Mouse (Mus musculus) neural tube, embryonic 13.5 days (tissue): ENCODE measurements around the gene Plekhg2. TPM values are rescaled to one million over a fixed set of nuclear protein-coding genes. Genes with fewer than 3 reads are reported as not detected.

ENCODE experiments used
- ATAC-seq: fragments of 200-750 bp; cut with Nextera tagmentation; 2 replicates; pipeline ENCODE4 v1.8.0; 2017; ENCODE audit warnings: low read depth, mild to moderate bottlenecking, moderate TSS enrichment, moderate library complexity
- H3K27ac ChIP-seq: fragments of 300-500 bp; sonication (generic); replicated peaks from 2 replicates; pipeline ENCODE4 v1.5.1; 2015; ENCODE audit warnings: moderate library complexity, mild to moderate bottlenecking, inconsistent platforms
- H3K27me3 ChIP-seq: fragments of 300-500 bp; sonication (generic); 2 replicates; pipeline ENCODE4 v1.6.1; 2015; ENCODE audit warnings: mild to moderate bottlenecking, inconsistent platforms
- H3K36me3 ChIP-seq: fragments of 300-500 bp; sonication (generic); 2 replicates; pipeline ENCODE4 v1.6.1; 2015; ENCODE audit warnings: mild to moderate bottlenecking, inconsistent platforms
- H3K4me1 ChIP-seq: fragments of 300-500 bp; sonication (generic); replicated peaks from 2 replicates; pipeline ENCODE4 v1.6.1; 2015; ENCODE audit warnings: inconsistent platforms
- H3K4me2 ChIP-seq: fragments of 300-500 bp; sonication (generic); 2 replicates; pipeline ENCODE4 v1.6.1; 2015; ENCODE audit warnings: inconsistent platforms, mild to moderate bottlenecking, moderate library complexity
- H3K4me3 ChIP-seq: fragments of 300-500 bp; sonication (generic); 2 replicates; pipeline ENCODE4 v1.5.1; 2015; ENCODE audit warnings: mild to moderate bottlenecking, inconsistent platforms
- H3K9ac ChIP-seq: fragments of 300-500 bp; sonication (generic); 2 replicates; pipeline ENCODE4 v1.6.1; 2015; ENCODE audit warnings: moderate library complexity, mild to moderate bottlenecking, inconsistent platforms
- H3K9me3 ChIP-seq: fragments of 300-500 bp; sonication (generic); 2 replicates; pipeline ENCODE4 v1.6.1; 2016; ENCODE audit warnings: inconsistent platforms
- WGBS: fragments of 180-500 bp; shearing (Covaris S2); methylation state at CpG from one replicate; pipeline ENCODE4 v1.1.7; 2015; 5-methylcytosine and 5-hydroxymethylcytosine counted together
- polyA plus RNA-seq: library from polyadenylated mRNA; unstranded; fragments of >200 nt; fragmentation: Nextera tagmentation; extraction: Ambion mirVana; gene quantifications from 2 replicates; pipeline ENCODE4 v1.2.1, GENCODE M21; 2015

The Plekhg2 gene
- polyA plus RNA-seq, 1 experiment from 2014 or later: 33.8 TPM

DNA sequence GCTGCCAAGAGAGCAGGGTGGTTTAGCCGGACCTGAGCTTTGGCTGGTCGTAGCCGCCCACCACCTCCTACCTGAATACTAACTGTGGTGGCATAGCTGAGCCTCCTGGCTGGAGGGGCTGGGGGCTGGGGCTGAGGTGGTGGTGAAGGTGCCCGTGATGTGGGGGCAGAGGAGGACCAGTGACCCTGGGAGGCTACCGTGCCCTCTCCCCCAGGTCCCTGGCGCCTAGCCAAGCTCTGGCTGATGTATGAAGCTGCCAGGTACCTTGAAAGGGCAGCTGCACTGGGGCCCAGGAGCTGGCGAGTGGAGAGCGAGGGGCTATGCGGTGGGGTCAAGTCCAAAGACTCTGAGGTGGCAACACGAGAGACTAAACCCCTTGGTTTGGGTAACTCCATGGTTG lies 12.5 kb downstream of the Plekhg2 start:
- no peak for ATAC-seq
- peaks cover 24% of the 10 kb centered on the region for H3K4me1 ChIP-seq
- H3K9me3 ChIP-seq: no peaks in the 10 kb centered on the region
- H3K4me2 ChIP-seq: no peak overlapping the region
- no peak overlapping the region for H3K9ac ChIP-seq
- H3K36me3 ChIP-seq: peaks cover 64% of the 10 kb centered on the region
- no peak overlapping the region for H3K4me3 ChIP-seq
- no peak overlapping the region for H3K27ac ChIP-seq
- H3K27me3 ChIP-seq: no peaks in the 10 kb centered on the region
- WGBS: 91% methylated on average over 10 of the region's 10 CpGs

DNA sequence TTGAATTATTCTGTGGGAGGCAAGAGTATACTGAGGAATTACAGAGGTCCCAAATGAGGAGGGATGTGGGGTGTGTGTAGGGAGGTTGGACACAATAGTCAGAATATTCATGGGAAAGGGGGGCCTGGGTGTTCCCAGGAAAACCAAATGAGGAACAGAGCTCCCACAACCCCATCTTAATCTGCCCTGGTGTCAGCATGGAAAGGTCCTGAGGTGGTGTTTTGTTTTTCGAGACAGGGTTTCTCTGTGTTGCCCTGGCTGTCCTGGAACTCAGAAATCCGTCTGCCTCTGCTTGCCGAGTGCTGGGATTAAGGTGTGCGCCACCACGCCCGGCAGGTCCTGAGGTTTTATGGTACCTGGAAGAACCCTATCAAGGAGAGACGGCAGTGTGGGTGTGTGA lies 14.0 kb downstream of the Plekhg2 start:
- 77% methylated on average over 7 of the region's 7 CpGs for WGBS
- H3K4me1 ChIP-seq: peaks cover 24% of the 10 kb centered on the region
- peak overlapping the region; percentile 14; the same call in 1 of the 2 replicates for H3K9ac ChIP-seq
- ATAC-seq: no peak
- no peaks in the 10 kb centered on the region for H3K9me3 ChIP-seq
- H3K36me3 ChIP-seq: peaks cover 64% of the 10 kb centered on the region
- H3K27ac ChIP-seq: 0 out of 2 replicates have a peak overlapping the region, but pooled peaks have one; percentile 52
- H3K4me3 ChIP-seq: no peak overlapping the region
- no peaks in the 10 kb centered on the region for H3K27me3 ChIP-seq
- no peak overlapping the region for H3K4me2 ChIP-seq

DNA sequence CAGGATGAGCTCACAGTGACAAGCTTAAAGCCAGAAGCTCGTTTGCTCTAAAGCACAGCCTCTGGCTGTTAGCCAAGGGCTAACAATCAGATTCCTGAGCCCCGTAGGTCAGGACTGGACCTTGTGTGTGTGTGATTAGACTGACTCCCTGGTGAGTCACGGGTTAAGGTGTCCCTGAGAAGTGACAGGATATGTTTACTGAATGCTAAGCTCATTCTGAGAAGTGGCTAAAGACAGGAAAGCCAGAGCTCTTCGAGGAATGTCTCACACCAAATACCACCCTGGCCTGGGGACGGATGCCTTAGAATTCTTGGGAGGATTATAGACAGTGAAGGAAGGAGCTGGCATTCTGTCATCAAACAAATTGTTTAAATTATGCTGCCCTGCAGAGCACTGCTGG lies 14.4 kb downstream of the Plekhg2 start:
- H3K4me2 ChIP-seq: no peak overlapping the region
- peaks cover 24% of the 10 kb centered on the region for H3K4me1 ChIP-seq
- H3K4me3 ChIP-seq: no peak overlapping the region
- peak overlapping the region; percentile 14; the same call in 1 of the 2 replicates for H3K9ac ChIP-seq
- no peak for ATAC-seq
- H3K27ac ChIP-seq: 0 out of 2 replicates have a peak overlapping the region, but pooled peaks have one; percentile 52
- no peaks in the 10 kb centered on the region for H3K9me3 ChIP-seq
- peaks cover 66% of the 10 kb centered on the region for H3K36me3 ChIP-seq
- WGBS: 25% methylated on average over 5 of the region's 5 CpGs
- no peaks in the 10 kb centered on the region for H3K27me3 ChIP-seq

DNA sequence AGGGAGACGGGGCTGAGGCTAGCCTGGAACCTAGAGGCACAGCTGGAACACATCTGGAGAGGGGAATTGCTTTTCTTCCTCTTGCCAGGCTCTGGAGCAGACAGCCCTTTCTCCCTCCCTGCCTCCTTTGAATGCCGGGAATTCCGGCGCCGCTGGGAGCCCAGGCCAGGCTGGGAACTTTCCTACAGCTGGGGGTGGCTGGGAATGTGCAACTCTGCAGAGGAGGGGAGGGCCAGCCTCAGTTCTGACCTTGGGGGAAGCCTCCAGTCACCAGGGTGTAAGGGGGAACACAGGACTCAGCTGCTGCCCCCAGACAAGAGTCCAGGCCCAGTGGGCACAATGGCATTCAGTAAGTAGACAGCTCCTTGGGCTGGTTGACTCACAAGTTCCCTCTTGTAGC lies 15.4 kb downstream of the Plekhg2 start:
- H3K27ac ChIP-seq: peak overlapping the region; percentile 34; the same call in 1 of the 2 replicates
- 0 out of 2 replicates have a peak overlapping the region, but pooled peaks have one; percentile 10 for H3K9ac ChIP-seq
- H3K27me3 ChIP-seq: no peaks in the 10 kb centered on the region
- ATAC-seq: peak; percentile 37; the same call in 1 of the 2 replicates
- no peak overlapping the region for H3K4me3 ChIP-seq
- no peaks in the 10 kb centered on the region for H3K9me3 ChIP-seq
- H3K4me1 ChIP-seq: peaks cover 26% of the 10 kb centered on the region
- WGBS: 2% methylated on average over 5 of the region's 5 CpGs
- peaks cover 65% of the 10 kb centered on the region for H3K36me3 ChIP-seq
- no peak overlapping the region for H3K4me2 ChIP-seq

DNA sequence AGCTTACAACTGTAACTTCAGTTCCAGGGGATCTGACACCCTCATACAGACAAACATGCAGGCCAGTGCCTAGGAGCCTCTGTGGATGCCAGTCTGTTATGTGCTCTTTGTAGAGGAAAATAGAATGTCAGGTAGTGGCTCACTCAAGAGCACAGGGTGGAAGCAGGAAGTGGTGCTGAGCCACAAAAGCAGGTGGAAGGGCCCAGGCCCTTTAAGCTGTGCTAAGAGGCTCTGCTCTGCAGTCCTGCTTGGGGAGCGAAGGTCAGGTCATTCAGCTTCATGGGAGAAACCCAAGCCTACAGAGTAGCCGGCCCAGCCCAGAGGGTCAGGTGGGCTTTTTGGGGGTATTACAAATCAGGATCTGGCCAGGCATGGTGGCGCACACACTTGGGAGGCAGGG lies 17.2 kb downstream of the Plekhg2 start:
- WGBS: 92% methylated on average over 3 of the region's 3 CpGs
- Histone ChIP-seq H3K9me3 (no peaks in the 10 kb centered on the region), H3K4me3 (no peak overlapping the region), H3K27me3 (no peaks in the 10 kb centered on the region), H3K36me3 (peaks cover 52% of the 10 kb centered on the region), H3K4me2 (no peak overlapping the region), H3K4me1 (peaks cover 36% of the 10 kb centered on the region), H3K27ac (no peak overlapping the region), H3K9ac (no peak overlapping the region)
- ATAC-seq: no peak

DNA sequence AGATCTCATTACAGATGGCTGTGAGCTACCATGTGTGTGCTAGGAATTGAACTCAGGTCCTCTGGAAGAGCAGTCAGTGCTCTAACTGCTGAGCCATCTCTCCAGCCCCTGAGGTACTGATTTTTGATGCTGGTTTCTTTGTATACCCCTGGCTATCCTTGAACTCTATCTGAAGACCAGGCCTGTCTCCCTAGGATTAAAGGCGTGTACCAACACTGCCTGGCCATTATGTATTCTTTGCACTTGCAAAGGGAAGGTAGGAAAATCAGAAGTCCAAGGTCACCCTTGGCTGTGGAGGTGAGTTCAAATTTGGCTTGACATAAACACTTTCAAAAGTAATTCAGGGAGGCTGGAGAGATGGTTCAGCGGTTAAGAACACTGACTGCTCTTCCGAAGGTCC lies 17.8 kb downstream of the Plekhg2 start:
- Histone ChIP-seq H3K9me3 (no peaks in the 10 kb centered on the region), H3K4me2 (no peak overlapping the region), H3K4me1 (peaks cover 41% of the 10 kb centered on the region), H3K27me3 (no peaks in the 10 kb centered on the region), H3K36me3 (peaks cover 45% of the 10 kb centered on the region), H3K9ac (no peak overlapping the region), H3K27ac (no peak overlapping the region), H3K4me3 (no peak overlapping the region)
- no peak for ATAC-seq
- WGBS: 91% methylated on average over 3 of the region's 3 CpGs

DNA sequence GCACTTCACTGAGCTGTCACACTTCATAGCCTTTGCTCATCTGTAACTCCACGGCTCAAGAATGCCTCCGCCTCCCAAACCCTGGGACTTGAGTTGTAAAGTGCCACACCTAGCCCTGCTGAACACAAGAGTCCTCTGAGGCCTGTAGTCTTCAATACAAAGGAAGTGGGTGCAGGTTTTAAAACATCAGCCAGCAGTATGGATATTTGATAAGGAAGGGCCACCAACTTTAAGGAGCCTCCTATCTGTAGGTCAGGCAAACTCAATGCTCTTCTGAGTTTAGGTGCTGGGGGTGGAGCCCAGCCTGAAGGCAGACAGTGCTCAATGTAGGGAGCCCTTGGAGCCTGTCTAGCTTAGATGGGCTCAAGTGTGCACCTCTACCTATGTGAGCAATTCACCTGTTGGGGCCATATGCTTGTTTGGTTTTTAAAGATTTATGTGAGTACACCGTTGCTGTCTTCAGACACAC lies 18.3 kb downstream of the Plekhg2 start:
- no peak for ATAC-seq

DNA sequence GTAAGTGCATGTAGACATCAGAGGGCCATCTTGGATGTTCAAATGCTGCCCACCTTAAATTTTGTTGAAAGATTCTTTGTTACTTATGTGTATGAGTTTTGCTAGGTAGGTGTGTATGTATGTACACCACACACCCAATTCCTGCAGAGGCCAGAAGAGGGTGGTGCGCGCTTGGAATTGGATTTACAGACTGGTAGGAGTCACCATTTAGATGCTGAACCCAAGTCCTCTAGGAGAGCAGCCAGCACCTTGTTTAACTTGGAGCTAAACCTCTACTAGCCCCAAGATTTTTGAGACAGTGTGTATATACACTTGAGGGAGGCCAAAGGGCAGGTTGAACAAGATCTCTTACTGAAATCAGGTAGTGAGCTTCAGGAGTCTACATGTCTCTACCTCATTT lies 19.1 kb downstream of the Plekhg2 start:
- no peaks in the 10 kb centered on the region for H3K27me3 ChIP-seq
- no peaks in the 10 kb centered on the region for H3K9me3 ChIP-seq
- H3K9ac ChIP-seq: no peak overlapping the region
- no peak for ATAC-seq
- peaks cover 37% of the 10 kb centered on the region for H3K36me3 ChIP-seq
- no peak overlapping the region for H3K27ac ChIP-seq
- no peak overlapping the region for H3K4me2 ChIP-seq
- 97% methylated on average over 2 of the region's 2 CpGs for WGBS
- H3K4me3 ChIP-seq: no peak overlapping the region
- peaks cover 35% of the 10 kb centered on the region for H3K4me1 ChIP-seq

More for the DNA sequence above, 18.3 kb downstream of the Plekhg2 start:
- WGBS: 85% methylated on average over 3 of the region's 3 CpGs
- Histone ChIP-seq H3K36me3 (peaks cover 41% of the 10 kb centered on the region), H3K27ac (no peak overlapping the region), H3K9me3 (no peaks in the 10 kb centered on the region), H3K4me3 (no peak overlapping the region), H3K4me2 (no peak overlapping the region), H3K4me1 (peaks cover 43% of the 10 kb centered on the region), H3K9ac (no peak overlapping the region), H3K27me3 (no peaks in the 10 kb centered on the region)

DNA sequence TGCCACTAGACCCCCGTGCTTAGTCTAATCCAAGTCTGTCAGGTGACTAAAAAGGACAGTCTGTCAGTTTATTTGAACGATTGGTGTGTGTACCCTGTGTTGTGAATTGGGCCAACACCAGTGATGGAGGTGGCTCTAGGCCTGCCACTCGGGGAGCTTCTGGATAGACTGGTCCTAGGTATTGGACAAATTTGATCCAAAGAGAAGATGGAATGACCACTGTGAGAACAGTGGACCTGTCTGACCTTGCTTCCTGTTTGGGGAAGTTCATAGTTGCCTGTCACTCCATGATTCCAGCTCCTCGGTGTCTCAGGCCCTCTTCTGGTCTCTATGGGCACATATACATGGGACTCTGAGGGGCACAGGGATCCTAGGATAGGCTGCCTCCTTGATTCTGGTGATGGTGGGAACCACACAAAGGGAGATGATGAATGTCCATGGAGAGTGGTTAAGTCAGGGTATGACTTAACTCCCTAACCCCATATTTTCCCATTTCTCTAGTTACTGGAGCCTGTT lies 20.7 kb downstream of the Plekhg2 start:
- Histone ChIP-seq H3K27ac (no peak overlapping the region), H3K36me3 (peaks cover 37% of the 10 kb centered on the region), H3K4me1 (peaks cover 22% of the 10 kb centered on the region), H3K27me3 (no peaks in the 10 kb centered on the region), H3K9ac (peak overlapping the region; percentile 95), H3K9me3 (no peaks in the 10 kb centered on the region), H3K4me3 (peak overlapping the region; percentile 67), H3K4me2 (peak overlapping the region; percentile 93)
- 46% methylated on average over 4 of the region's 4 CpGs for WGBS
- ATAC-seq: no peak

DNA sequence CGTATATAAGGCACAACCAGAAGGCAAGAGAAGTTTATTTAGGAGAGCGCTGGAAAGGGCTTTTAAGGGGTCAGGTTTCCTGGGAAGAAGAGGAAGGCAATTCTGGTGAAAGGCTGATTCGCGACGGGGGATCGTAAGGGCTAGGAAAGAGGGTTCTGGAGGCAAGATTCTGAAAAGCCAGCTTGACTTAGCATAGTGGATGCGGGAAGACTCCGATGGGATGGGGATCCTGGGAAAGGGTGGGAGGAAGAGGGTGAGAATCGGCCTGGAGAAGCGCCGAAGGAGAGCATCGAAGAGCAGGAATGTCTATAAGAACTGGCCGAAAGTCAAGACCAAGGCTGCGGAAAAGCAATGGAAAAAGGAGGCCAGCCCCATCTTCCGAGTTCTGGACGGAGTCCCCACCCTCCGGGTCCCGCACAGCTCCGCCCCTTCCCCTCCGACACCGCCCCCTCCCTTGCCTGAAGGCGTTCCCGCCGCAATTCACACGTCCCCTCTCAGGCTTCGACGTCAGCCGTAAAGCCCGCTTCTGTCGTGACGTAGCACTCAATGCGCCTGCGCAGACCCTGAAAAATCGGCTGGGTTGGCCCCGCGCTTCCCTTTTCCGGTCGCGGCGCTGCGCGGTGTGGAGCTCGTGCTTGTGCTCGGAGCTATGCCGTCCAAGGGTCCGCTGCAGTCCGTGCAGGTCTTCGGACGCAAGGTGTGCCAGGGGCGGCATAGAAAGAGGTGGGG lies 22.1 kb downstream of the Plekhg2 start, which contains the start of gene Rps16:
Rps16 (plus strand) TSS at position 498 of the 729 bp plus-strand sequence.
- ATAC-seq: peak; percentile 94
- peaks cover 20% of the 10 kb centered on the region for H3K4me1 ChIP-seq
- WGBS: under 1% methylated on average over 50 of the region's 50 CpGs
- no peaks in the 10 kb centered on the region for H3K27me3 ChIP-seq
- peak within 1 kb of the TSS; percentile 93 for H3K4me2 ChIP-seq
- H3K4me3 ChIP-seq: peak within 1 kb of the TSS; percentile 67
- peak within 1 kb of the TSS; percentile 92 for H3K27ac ChIP-seq
- peaks cover 36% of the 10 kb centered on the region for H3K36me3 ChIP-seq
- no peaks in the 10 kb centered on the region for H3K9me3 ChIP-seq
- H3K9ac ChIP-seq: peak within 1 kb of the TSS; percentile 95

DNA sequence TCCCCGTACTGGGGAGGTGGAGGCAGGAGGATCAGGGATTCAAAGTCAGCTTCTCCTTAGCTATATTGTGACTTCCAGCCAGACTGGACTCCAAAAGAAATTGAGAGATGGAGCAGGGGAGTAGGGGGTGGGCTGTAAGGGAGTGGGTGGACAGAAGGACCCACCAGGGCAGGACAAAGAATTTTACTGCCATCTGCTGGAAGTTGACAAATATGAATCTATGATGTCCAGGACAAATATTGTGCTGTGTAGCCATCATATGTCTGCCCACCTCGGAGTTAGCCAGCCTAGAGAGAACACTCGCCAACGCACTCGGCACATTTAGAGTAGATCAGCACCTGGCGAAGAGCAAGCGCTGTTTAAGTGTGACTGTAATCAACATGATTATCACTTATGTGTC lies 23.8 kb downstream of the Plekhg2 start:
- H3K9me3 ChIP-seq: no peaks in the 10 kb centered on the region

DNA sequence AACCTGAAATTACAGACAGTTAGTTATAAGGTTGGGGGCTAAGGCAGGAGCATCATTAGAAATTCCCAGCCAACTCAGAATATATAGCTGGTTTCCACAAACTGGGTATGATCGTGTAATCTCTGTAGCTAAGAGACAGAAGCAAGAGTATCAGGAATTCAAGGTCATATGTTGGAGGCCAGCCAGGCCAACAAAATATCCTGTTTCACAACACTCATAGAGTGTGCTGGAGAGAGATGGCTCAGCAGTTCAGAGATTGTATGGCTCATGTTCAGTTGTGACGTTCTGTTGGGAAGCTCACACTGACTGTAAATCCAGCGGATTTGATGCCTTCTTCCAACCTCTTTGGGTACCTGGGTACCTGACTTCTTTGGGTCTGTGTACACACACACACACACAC lies 24.7 kb downstream of the Plekhg2 start:
- H3K27ac ChIP-seq: no peak overlapping the region
- H3K36me3 ChIP-seq: peaks cover 11% of the 10 kb centered on the region
- peaks cover 20% of the 10 kb centered on the region for H3K4me1 ChIP-seq
- WGBS: 73% methylated on average over 3 of the region's 3 CpGs
- no peak for ATAC-seq
- H3K9me3 ChIP-seq: no peaks in the 10 kb centered on the region
- no peak overlapping the region for H3K4me2 ChIP-seq
- H3K9ac ChIP-seq: no peak overlapping the region
- H3K4me3 ChIP-seq: no peak overlapping the region
- H3K27me3 ChIP-seq: no peaks in the 10 kb centered on the region

More for the DNA sequence above, 23.8 kb downstream of the Plekhg2 start:
- no peak overlapping the region for H3K4me2 ChIP-seq
- H3K36me3 ChIP-seq: peaks cover 19% of the 10 kb centered on the region
- H3K27me3 ChIP-seq: no peaks in the 10 kb centered on the region
- 87% methylated on average over 7 of the region's 7 CpGs for WGBS
- H3K9ac ChIP-seq: no peak overlapping the region
- H3K27ac ChIP-seq: no peak overlapping the region
- no peak for ATAC-seq
- peaks cover 20% of the 10 kb centered on the region for H3K4me1 ChIP-seq
- no peak overlapping the region for H3K4me3 ChIP-seq
